Mouse (Mus musculus) MEL-GATA-1-ER (cell line): ENCODE data around the gene Mrap.
A peak's percentile ranks its signal among the peaks of the same experiment; 100 is the strongest.

Source experiments
- DNase-seq: peaks from one replicate; pipeline ENCODE4 v3.0.0-alpha.2; 2012; ENCODE audit warnings: low read depth; ENCODE audit errors: extremely low read depth

Gene Mrap

DNA sequence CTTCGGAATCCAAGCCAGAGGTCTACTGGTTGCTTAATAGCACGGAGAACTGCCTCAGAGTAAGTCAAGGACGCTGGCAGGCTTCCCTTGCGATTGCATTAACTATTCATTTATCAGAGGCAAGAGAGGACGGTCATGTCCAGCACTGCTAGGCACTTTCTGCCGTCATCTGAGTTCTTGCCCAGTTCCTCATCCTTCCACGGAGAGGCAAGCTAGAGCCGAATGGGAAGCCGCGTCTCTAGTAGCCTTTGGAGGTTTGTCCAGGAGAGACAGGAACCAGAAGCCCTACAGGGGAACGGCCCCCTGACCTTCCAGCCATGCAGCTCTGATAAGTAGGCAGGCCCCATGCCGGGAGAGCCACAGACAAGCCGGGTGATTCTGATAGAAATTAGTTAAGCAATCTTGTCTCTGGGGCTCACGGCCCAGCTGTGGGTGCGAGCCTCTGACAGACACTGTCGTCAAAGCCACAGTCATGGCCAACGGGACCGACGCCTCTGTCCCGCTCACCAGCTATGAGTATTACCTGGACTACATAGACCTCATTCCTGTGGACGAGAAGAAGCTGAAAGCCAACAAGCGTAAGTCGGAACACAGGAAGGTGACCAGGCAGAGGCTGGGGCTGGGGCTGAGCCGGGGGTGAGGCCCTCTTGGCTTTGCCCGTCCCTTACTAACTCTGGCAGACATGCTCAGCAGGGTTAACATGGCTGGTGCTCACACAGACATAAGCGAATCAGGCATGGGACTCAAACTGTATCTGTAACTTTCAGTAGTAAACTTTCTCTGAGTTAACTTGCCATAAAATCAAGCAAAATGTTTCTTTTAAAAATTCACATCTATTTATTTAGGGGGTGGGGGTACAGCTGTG is at the start of gene Mrap:
Gene Mrap (plus strand): TSS at position 116 of the 865 bp plus-strand sequence.
- DNase-seq: no peak

DNA sequence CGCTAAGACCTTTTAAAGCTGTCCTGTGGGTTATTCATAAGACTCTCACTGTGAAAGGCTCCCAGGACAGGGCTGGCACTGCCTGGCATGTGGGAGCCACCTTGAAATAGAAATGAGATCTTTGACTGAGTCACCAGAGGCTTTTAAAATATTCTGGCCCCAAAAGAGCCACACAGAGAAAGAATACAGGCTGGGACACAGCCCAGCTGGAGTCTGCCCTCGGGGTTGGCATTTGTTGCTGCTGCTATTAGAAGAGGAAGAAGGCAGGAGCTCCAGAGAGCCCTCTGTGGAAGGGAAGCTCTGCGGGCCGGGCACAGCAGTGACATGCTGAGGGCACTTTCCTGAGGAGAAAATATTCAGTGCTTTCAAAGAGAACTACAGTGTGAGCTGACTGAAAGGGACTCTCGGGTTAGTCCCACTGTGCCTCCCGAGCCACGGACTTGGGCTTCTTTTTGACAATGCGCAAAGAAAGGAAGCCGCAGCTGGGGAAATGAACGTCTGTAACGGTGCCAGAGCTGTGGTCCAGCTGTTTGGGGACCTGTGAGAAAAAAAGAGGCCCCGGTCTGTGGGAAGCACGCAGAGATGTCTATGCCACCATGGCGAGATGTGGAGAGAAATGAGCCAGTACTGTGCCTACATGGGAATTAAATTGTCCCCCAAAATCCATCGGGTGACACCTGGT is 45.2 kb upstream of the Mrap start:
- DNase-seq: no peak

DNA sequence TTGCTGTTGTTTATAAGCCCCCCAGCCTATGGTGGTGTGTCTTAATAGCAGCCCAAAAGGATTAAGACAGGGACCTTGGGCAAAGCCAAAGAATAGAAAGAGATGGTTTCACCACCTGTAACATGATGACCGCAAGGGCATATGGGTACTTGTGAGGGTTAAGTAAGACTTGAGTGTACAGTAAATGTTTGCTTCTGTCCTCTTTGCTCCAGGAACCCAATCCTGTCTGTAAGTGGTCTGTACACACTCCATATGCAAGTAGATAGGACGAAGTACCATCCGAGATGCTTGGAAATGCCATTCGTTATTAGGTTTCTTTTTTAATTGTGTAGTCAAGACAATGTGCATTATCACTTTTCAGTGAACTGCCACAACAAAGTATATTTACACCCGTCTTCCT is 44.4 kb upstream of the Mrap start:
- DNase-seq: no peak

DNA sequence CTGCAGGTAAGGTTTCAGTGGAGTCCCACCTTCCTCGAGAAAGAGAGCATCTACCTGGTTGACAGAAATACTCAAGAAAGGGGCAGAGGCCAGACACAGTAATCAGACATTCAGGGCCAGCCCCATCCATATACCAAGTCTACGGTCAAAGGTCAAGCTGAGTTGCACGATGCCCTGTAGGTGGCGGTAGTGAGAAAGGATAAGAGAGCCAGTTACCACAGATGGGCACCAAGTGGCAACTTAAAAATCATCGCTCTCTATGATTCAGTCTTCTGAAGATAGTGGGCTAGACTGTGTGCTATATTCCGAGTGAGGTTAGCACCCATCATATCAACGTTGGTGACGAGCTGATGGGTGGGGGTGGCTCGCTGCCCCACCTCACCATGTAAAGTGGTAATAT is 43.3 kb upstream of the Mrap start:
- peak; percentile 38 for DNase-seq

DNA sequence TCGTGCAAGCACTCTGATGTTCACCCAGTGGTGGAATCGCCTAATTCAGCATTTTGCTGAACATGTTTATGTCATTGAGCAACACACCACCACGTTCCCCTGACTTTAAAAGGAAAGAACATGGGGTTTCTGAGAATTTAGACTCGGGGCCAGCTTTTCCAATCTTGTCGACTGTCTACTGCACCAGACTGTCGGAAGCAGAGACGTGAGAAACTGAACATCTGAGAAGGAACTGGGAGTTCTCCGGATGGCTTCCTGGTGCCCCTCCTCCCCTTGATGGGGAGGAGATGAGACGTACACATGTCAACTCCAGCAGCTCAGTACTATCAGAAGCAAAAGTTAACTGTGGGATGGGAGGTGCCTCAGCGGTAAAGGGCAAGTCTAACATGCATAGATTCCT is 42.9 kb upstream of the Mrap start:
- no peak for DNase-seq

DNA sequence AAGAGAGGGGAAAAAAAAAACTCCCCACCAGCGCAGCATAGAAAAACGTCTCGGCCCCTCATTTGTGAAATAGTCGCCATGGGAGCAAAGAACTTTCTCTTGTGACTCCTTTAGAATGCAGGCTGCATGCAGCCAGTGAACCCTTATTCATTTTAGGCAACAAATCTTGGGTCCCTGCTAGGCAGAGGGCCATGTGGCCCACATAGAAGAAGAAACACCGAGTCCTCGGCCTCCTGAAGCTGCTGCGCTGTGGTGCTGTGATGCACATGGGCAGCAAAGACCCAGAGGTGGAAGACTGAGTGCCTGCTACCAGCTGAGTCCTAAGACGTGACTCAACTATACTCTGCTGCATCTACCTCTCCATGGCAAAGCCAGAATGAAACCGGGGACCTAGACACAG is 41.7 kb upstream of the Mrap start:
- DNase-seq: no peak

DNA sequence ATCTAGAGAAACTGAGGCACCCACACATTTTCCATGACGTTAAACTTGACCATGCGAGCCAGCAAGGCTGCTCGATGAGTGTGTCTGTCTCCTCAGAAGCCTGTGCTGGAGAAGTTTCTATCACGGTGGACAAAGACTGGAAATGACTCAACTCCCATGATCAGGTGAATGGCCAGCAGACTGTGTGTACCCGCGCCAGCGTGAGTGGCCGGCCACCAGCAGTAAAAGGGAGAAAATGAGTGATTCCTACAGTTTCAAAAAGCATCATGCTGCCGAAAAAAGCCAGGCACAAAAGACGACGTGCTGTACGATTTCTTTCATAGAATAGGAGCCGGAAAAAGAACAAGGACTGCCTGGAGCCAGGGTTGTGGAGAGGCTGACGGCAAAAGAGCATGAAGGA is 38.6 kb upstream of the Mrap start:
- DNase-seq: no peak

DNA sequence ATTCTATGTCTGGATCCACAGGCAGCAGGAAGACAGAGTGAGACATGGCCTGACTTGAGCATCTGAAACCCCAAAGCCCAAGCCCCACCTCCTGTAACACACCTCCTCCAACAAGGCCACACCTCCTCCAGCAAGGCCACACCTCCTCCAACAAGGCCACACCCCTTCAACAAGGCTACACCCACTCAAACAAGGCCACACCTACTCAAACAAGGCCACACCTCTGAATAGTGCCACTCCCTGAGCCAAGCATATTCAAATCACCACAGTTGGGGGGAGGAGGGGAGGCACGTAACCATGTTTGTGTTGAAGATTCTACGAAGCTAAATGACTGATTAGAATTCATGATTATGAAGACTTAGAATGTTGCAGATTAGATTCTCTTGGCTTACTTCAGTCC is 36.5 kb upstream of the Mrap start:
- DNase-seq: no peak

DNA sequence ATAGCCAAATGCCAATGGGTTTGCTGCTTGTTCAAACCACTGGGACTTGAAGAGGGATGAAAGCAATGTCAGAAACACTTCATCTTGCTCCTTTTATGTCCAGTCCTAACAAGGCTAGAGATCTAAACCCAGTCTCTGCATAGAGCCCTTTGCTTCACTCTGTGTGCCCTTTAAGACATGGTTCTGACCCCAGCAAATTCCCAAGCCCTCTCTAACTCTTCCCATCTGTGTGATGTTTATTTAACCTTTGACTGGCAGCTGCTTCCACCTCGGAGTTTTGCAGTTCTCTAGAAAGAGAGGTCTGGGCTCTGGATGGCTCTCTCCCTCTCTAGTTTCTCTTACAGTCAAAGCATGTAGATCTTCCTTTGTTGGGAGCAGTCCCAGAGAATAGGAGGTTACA is 34.4 kb upstream of the Mrap start:
- no peak for DNase-seq

DNA sequence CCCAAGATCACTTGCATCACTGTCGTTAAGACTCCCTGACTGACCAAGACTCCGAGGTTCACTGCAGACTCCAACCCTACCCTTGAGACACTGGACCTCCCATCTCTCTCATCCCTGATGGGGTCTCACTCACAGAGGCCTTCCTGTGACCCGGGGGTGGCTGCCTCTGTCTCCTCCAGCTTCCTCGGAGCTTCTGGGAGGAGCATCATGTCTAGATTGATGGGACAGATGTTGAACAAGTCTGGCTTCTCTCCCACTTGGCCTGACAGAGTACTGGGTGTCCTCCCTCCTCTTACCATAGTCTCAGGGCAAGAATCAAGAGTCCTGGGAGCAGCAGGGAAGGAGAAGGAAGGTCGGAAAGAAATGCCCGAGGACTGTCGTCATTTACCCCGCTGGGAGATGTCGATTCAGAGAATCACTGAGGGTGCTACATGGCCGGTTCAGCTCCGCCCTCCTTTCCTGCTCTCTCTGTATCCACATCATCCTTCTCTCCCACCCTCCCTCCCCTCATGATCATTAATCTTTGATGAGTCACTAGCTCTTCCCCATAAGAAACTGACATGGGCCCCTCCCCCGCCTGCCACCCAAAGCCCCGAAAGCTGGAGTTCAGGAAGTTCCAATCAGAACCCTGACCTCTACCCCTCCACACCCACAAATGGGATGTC is 33.7 kb upstream of the Mrap start:
- no peak for DNase-seq

DNA sequence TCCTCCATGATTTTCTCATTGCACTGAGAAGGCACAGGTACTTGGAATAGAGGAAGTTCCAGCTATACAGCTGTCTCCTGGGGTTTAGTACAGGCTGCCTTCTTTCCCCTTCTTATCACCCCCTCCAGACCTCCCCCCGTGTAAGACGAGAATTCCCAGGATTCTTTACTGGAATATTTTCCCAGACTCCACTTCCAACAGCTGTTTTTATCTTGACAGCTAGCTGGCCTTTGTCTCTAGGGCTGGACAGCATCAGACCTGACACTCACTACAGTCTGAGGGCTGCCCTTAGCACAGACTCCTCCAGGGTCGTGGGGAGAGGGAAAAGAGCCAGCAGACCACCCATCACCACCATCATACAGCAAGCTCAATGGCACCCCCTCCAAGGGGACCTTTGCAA is 31.7 kb upstream of the Mrap start:
- DNase-seq: no peak

DNA sequence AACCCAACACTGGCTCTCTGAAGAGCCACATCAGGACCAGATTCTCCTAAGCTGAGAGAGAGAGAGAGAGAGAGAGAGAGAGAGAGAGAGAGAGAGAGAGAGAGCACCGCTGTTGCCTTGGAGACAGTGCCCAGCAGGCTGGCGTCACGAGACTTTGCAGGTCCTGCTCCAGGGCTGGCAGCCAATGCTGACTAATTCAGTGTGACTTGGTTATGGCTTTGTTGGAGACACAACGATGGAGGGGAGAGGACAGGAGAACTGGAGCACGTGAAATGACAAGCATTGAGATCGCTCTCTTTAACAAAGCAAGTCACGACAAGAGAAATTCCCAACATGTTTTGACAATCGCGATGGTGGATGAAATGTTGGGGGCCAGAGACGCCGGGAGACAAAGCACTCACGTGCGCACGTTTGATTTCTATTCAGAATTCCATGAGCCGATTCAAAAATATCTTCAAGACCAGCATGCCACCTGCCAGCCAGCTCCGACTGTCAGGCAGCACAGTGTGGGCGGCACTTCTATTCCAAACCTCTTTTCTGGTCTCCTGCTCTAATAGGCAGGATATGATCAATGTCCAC is 28.2 kb upstream of the Mrap start:
- DNase-seq: no peak

DNA sequence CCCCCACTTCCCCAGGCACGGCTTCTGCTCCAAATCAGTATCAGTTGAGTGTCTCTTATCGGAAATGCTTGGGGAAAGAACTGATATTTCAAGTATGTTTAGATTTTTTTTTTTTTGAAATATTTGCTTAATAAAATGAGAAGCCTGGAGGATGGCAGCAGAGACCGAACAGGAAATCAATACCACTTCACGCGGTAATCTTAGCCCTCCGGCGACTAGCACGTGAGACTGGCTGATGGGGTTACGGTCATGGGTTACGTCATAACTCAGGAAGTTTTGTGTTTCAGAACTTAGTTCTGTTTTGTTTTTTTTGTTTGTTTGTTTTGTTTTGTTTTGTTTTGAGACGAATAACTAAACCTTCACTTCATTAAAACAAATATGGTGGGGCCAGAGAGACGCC is 27.7 kb upstream of the Mrap start:
- DNase-seq: no peak

DNA sequence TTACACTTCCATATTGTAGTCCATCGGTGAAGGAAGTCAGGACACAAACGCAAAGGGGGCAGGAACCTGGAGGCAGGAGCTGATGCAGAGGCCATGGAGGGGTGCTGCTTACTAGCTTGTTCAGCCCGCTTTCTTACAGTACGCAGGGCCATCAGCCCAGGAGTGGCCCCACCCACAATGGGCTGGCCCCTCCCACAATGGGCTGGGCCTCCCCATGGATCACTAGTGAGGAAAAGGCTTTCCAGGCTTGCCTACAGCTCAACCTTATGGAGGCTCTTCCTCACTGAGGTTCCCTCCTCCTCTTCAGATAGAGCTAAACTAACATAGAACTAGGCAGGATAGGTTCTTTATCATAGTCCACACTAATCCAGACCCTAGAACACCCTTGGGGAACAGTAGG is 14.0 kb upstream of the Mrap start:
- DNase-seq: no peak

DNA sequence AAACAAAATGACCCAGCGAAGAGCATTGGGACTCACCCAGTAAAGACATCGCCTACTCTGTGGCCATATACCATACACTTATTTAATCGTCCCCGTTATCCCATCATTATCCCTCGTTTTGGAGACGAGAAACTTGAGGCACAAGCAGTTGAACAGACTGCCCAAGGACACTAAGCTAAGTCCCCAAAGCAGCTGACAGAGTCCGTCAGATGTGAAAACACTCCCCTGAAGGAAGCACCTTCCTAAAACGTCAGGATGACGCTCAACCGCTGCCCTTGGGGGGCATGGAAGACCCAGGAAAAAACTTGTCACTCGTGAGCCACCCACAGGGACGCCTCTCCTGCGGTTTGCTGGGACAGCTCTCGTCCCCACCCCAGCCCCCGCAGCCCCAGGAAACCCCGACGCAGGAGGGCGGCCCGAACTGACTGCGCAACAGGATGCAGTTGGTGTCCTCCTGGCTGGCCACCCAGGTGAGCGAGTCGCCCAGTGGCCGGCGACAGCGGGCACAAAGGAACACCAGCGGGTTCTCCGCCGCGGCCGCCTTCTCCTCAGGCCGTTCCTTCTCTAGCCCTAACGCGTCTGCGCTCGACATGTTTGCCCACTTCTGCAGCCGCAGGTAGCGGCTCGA is 11.3 kb upstream of the Mrap start:
- DNase-seq: peak; percentile 17

DNA sequence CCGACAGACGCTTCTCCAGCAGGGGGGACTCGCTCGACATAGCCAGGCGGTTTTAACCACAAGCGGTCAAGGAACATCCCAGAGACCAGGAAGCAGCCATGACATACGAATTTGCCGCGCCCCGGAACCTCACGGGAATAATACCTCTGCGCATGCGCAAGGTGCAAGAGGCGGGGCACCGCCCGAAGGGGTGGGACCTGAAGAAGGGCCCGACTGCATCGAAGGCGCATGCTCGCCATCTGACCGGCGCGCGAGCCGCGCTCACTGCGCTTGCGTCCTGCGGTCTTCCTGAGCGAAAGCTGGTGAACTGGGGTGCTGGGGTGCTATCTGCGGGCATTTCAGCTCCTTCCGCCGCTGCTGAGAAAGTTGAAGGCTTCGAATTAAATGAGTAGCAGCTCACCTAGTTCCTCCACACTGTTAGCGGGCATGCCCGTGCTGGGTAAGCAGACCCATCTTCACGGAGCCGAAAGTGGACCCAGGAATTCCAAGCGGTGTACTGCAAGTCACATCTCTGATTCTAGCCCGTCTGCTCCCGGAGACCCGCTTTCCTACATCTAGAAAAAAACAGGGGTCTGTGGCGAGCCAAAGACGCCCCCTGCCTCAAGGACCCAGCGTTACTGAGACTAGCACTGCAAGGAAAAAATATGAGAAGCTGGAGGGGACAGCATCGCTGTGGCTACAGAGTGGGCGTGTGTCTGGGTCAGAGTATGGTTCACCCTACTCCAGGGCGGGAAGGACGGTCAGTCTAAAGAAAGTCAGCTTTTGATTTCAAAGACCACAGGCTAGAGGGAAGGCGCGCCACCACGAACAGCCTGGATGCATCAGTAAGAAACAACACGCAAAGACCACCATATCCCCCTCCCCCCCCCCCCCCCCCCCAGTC is 10.5 kb upstream of the Mrap start, which contains the start of gene Mis18a:
Gene Mis18a (minus strand): TSS at position 172 of the 883 bp plus-strand sequence.
- DNase-seq: peak; percentile 81

DNA sequence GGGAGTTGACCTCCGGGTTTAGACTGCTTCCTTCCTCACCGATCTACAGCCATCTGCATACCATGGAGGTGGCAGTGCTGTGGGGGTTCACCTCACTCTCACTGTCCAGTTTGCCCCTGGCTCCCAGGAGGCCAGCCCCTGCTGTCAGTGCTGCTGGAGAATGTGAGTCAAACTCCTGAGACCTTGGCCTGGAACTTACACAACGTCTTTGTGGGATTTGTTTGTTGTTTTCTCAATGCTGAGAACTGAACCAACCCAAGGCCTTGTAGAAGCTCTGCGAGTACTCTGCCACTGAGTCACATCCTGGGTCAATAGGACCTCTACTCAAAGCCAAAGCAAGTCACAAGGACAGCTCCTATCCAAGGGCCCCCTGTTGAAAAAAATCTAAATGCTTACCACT is 2.4 kb upstream of the Mrap start:
- DNase-seq: no peak

DNA sequence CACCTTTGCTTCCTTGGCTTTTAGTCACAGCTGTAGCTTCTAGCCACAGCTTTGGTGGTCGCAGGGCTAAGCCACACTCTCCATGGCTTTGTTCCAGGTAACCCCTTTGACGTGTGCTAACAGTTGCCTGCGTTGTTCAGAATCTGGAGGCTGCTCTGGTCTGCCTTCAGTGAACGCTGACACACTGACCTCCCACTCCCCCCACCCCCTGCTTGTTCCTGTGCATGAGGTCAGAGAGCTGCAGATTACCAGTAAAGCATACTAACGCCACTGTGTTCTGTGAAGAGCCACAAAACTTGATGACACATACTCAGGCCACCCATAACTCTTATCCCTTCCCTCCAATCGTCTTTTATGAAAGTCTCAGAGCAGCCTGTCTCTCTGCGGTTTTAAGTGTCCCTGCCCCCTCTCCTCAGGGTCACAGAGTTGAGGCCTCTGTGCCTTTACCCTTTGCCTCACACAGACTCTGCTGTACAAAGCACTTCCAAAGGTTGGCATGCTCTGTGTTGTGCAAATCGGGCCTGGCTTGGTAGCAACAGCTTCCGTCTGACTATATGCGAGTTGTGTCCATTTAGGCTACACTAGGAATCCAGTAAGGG is 1.2 kb upstream of the Mrap start:
- DNase-seq: no peak

DNA sequence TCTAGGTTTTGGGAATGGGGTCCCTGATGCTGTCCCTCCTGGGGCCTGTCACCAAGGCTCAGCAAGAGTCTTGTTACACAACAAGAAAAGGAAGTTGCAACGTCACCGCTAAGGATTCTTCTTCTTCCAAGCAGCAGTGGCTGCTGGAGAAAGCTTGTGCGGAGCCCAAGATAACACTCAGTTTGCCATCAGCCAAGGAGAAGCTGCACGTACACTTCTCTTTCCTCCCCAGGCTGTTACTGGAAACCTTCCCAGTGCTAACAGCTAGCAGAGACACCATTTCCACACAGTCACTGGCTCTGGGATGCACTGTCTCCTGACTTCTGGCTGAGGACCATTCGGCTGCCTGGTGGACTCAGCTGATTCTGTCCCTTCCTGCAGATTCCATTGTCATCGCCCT is 9.1 kb downstream of the Mrap start:
- DNase-seq: peak; percentile 86

DNA sequence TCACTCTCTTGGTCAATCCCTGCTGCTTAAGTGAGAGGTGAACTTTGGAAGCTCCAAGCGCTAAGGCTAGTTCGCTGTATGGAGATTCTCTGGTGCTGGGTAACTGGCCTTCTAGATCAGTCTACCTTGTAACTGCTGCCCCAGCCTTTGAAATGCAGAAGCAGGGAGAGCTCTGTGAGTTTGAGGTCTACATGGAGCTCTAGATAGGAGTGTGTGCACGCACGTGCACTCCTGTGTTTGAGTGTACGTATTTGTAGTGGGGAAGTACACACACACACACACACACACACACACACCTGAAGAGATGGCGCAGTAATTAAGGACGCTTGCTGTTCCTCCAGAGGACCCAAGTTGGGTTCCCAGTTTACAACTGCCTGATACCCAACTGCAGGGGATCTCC is 10.2 kb downstream of the Mrap start:
- DNase-seq: peak; percentile 38
